ENCODE assay signal across 31 mouse cellular contexts in genomic region chr1:149617613-149618012, GRCm38 (mm10).
"Had no signal": no experiment of that assay in that cellular context is flagged by ENCODE, and none has a peak within 500 bp of the region (broad histone marks: within the 10 kb centered on the region; RNA-seq: fewer than 3 reads in every experiment).

No protein-coding gene starts in this region.

- H3K9ac ChIP-seq: limb, embryonic 12.5 days; limb, embryonic 13.5 days; limb, embryonic 15.5 days; liver, embryonic 12.5 days; liver, embryonic 13.5 days; liver, embryonic 14.5 days; liver, embryonic 15.5 days; liver, postnatal 0 days; lung, embryonic 14.5 days; lung, embryonic 15.5 days; midbrain, embryonic 12.5 days; midbrain, embryonic 13.5 days; midbrain, embryonic 15.5 days; neural tube, embryonic 12.5 days had no signal

- DNase-seq: left cerebral cortex, postnatal 4 days; liver; liver, embryonic 13.5 days; liver, postnatal 0 days; lung, adult 18-20 months; lung, adult 2 months; lung, embryonic 14.5 days; lung, postnatal 10 days; lung, postnatal 14 days; lung, postnatal 36 days; lung, postnatal 4 days; midbrain, embryonic 14.5 days had no signal

- H3K27ac ChIP-seq: limb, embryonic 10.5 days; limb, embryonic 12.5 days; limb, embryonic 13.5 days; limb, embryonic 15.5 days; liver, embryonic 12.5 days; liver, embryonic 13.5 days; liver, embryonic 14.5 days; liver, embryonic 15.5 days; lung, embryonic 15.5 days; macrophage; midbrain, embryonic 10.5 days; midbrain, embryonic 12.5 days; midbrain, embryonic 13.5 days; midbrain, embryonic 15.5 days; neural tube, embryonic 12.5 days had no signal

- H3K4me1 ChIP-seq: limb, embryonic 10.5 days; limb, embryonic 12.5 days; limb, embryonic 13.5 days; limb, embryonic 15.5 days; liver, embryonic 12.5 days; liver, embryonic 13.5 days; liver, embryonic 15.5 days; lung, embryonic 15.5 days; megakaryocyte, embryonic 14.5 days; midbrain, embryonic 10.5 days; midbrain, embryonic 12.5 days; midbrain, embryonic 13.5 days; midbrain, embryonic 15.5 days; neural tube, embryonic 12.5 days had no signal

- H3K36me3 ChIP-seq: limb, embryonic 10.5 days; limb, embryonic 12.5 days; limb, embryonic 13.5 days; limb, embryonic 15.5 days; liver, embryonic 12.5 days; liver, embryonic 13.5 days; liver, embryonic 15.5 days; lung, embryonic 15.5 days; midbrain, embryonic 10.5 days; midbrain, embryonic 12.5 days; midbrain, embryonic 13.5 days; midbrain, embryonic 15.5 days; neural tube, embryonic 12.5 days had no signal

- H3K9me3 ChIP-seq: limb, embryonic 10.5 days; limb, embryonic 12.5 days; limb, embryonic 13.5 days; limb, embryonic 15.5 days; liver, embryonic 12.5 days; liver, embryonic 13.5 days; liver, embryonic 15.5 days; lung, embryonic 15.5 days; midbrain, embryonic 10.5 days; midbrain, embryonic 12.5 days; midbrain, embryonic 13.5 days; midbrain, embryonic 15.5 days; neural tube, embryonic 12.5 days had no signal

- H3K27me3 ChIP-seq: limb, embryonic 12.5 days; limb, embryonic 13.5 days; limb, embryonic 15.5 days; liver, embryonic 12.5 days; liver, embryonic 13.5 days; liver, embryonic 15.5 days; lung, embryonic 15.5 days; megakaryocyte, embryonic 14.5 days; midbrain, embryonic 12.5 days; midbrain, embryonic 13.5 days; midbrain, embryonic 15.5 days; neural tube, embryonic 12.5 days had no signal

- H3K4me2 ChIP-seq: limb, embryonic 12.5 days; limb, embryonic 13.5 days; limb, embryonic 15.5 days; liver, embryonic 11.5 days; liver, embryonic 12.5 days; liver, embryonic 13.5 days; liver, embryonic 15.5 days; lung, embryonic 14.5 days; lung, embryonic 15.5 days; midbrain, embryonic 11.5 days; midbrain, embryonic 12.5 days; midbrain, embryonic 13.5 days; midbrain, embryonic 15.5 days; neural tube, embryonic 12.5 days had no signal

- H3K4me3 ChIP-seq: limb, embryonic 10.5 days; limb, embryonic 12.5 days; limb, embryonic 13.5 days; limb, embryonic 15.5 days; liver, embryonic 12.5 days; liver, embryonic 13.5 days; liver, embryonic 15.5 days; lung, embryonic 15.5 days; megakaryocyte, embryonic 14.5 days; midbrain, embryonic 10.5 days; midbrain, embryonic 12.5 days; midbrain, embryonic 13.5 days; midbrain, embryonic 15.5 days; neural tube, embryonic 12.5 days had no signal

- ATAC-seq: liver, embryonic 12.5 days; liver, postnatal 0 days; lung, postnatal 0 days; midbrain, embryonic 13.5 days; midbrain, embryonic 15.5 days; midbrain, embryonic 16.5 days had no signal
